Mouse (Mus musculus) frontal cortex, postnatal 36 days (tissue): Measurements from ENCODE around the gene Abat.
A peak's percentile ranks its signal among the peaks of the same experiment; 100 is the strongest.
"Not testable (repeated sequence)": the region's sequence is repeated elsewhere in the genome, so short reads cannot be mapped to it uniquely, and the experiment has no call there.

Source experiments
- DNase-seq, 2 experiments: peaks; one replicate each; pipeline ENCODE4 v3.0.0; 2022; ENCODE audit warnings: low spot score in 2 of 2

Gene Abat

DNA sequence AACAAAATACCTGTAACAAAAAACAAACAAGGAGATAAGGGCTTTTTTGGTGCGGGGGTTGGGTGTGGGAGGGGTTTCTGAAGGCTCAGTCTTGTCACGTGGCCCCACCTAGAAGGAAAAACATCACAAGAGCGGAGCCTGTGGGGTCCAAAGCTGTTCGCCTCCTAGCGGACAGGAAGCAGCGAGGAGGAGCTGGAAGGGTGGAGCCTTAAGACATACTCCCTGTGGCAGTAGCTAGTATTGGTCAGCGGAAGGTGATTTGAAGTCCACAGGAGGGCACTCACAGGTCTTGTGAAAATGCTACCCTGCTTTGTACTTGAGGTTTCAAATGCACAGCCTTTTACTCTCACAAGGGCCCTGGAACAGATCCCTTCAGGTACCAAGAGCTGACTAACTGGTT lies 19.7 kb downstream of the Abat start:
- DNase-seq, result no peak

DNA sequence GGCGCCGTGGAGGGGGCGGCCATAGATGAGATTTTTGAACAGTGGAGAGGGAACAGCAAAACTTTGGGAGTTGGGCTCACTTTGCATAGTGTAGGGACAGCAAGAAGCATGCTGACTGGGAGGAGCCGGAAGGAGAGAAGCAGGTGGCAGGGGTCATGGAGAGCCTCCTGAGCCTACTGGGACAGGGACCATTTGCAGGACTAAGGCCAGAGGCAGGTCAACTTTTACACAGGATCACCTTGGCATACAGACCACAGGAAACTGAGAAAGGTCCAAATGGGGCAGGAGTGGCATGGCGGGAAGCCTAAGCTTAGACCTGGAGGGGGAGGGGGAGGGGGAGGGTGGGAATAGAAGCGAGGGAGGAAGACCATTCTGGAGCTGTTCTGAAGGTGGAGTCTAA lies 20.2 kb downstream of the Abat start:
- no peak for DNase-seq

DNA sequence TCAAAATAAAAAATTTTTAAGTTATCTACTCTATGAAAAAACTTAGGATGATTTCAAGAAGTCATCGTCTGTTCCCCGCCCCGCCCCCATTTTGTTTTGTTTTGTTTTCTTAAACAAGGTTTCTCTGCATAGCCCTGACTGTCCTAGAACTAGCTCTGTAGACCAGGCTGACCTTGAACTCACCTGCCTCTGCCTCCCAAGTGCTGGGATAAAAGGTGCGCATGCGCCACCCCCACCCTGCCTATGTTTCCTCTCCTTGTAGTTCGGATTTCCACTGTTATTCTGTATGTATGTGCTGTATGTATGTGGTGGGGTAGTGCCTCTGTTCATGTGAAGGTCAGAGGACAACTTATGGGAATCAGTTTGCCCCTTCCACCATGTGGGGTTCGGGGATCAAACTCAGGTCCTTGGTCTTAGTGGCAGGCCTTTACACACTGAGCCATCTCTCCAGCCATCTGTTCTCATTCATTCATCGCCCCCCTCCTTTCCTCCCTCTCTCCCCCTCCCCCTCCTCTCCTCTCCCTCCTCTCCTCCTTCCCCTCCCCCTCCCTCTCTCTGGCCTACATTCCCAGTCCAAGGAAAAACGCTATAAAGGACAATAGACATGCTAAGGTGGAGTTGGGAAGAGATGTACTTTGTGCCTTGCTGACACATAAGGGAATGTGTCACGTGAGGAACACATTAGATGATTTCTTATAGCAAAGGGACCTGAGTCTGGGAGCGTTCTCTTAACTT lies 21.4 kb downstream of the Abat start:
- DNase-seq, result no peak

DNA sequence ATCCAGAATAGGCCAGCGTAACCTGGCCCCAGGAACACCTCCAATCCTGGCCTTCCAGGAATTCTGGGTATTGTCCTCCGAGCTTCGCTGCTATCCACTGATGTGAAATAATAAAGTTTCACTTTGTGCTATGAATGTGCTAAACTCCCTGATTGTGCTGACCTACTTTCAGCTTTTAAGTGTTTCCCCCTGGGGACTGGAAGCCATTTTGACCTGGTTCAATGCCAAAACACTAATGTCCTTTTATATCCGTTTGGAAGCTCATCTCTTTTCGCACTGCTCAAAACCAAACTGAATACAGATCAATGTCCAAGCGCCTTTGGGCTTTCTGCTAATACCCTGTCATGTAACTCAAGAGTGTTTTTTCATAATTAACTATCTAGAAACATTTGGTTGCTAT lies 22.2 kb downstream of the Abat start:
- DNase-seq, result no peak

DNA sequence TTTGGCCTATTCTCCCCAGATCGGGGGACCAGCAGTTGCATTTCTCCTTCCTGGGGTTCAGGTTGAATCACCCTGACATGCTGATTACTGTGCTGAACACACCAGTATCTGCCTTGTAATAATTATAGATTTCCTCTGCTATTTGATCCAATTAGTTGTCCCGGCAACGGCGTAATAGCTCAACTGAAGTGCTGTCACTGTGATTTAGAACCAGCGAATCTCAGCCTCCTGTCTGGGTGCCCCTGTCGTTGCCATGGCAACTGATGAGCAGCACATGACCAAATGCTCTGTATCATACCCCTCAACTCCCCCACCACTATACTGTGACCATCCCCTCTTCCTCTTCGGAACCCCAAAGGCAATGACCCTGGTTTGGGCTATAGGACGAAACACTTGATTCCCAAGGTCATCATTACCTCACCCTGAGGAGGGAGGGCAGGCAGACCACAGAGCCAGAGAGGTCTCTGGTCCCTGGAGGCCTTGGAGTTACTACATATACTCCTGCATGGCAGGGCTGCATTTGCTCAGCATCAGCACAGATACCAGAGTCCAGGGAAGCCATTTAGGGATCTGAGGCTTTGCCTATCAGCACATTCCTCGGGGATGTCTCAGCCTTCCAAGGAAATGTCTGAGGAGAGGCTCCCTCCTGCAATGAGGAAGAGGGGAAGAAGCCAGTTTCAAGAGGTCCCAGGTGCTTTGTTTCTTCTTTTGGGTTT lies 26.1 kb downstream of the Abat start:
- peak in 1 of 2 experiments; percentile 20 for DNase-seq

DNA sequence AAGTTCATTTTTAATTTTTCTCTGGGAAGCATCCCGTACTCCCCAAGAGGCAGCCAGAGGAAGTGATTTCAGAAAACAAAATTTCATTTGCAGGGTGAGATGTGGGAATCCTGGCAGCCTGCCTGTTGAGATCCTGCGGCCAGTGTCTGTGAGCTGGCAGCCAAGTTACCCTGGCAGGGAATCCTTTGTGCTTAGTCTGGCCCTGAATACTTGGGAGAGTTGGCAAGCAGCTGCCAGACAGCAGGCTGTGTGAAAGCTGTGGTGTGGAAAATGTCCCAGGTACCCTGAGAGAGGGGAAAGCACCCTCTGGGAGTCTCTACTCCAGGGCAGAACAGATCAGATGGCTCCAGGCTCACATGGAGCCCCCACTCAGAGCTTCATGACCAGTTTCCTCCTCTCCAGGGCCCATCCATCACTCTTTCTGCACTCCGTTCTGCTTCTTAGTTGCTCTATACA lies 27.7 kb downstream of the Abat start:
- DNase-seq, result peak; percentile 79 to 84

DNA sequence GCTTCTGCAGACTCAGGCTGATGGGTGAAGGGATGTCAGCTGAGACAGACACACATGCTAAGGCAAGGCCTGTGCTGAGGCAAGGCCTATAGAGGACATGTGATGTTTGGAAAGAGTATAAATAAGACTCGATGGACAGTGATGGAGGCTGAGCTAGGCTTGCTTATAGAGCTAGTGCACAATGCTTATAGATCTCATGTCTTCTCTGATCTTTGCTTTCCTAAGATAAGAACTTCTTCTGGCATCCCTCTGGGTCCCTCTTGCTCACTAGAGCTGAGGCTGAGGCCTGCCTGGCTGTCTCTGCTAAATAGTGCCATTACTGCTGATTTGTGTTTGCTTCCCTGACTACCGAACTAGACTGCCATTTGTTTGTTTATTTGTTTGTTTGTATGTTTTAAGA lies 34.6 kb downstream of the Abat start:
- DNase-seq, result no peak

DNA sequence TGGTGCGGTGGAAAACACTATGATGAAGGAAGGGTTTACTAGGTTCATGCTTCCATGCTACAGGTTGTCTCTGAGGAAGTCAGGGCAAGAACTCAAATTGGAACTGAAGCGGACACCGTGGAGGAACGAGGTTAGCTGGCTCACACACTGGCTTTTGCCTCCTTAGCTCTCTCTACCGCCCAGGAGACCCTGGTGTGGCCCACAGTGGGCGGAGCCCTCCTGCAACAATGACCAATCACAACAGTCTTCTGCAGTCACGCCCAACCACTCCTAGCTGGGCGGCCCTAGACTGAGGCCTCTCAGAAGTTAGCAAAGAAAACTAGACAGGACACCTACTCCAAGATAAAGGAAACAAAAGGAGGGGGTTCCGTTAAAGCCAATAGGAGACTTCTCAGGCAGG lies 36.3 kb downstream of the Abat start:
- DNase-seq, result no peak

DNA sequence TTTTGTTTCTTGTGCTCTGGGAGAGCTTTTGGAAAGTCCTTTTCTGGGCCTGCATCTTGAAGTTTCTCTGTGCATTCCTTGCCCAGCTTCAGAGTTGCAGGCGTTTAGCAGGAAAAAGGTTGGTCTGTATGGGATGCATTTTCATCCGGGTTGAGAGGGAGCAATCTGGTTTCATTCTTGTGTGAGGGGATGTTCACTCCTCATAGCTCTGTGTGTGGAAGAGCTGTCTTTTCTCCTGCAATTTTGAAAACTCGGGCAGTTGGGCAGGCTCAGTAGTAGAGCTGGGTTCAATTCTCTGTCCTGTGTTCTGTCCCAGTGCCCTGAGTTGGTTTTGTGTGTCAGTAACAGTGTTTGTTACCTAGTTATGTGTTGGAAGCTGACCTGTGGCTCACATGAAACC lies 41.1 kb downstream of the Abat start:
- no peak for DNase-seq

DNA sequence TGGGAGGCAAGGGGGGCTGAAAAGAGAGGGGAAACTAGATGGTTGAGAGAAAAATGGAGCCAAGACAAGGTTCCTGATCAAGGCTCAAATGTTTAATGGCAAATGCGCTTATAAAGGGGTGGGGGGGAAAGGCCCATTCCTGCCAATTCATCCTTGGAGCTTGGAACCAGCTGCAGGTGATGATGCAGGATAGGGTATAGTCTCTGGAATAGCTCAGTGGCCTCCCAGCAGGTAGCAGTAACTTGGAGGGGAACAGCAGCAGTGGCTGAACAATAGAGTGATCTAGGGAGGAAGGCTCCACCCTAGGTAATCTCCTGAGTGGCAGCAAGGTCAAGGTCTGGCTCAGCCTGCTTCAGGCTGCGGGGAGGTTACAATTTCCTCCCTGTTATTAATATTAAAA lies 41.5 kb downstream of the Abat start:
- not testable (repeated sequence) for DNase-seq

DNA sequence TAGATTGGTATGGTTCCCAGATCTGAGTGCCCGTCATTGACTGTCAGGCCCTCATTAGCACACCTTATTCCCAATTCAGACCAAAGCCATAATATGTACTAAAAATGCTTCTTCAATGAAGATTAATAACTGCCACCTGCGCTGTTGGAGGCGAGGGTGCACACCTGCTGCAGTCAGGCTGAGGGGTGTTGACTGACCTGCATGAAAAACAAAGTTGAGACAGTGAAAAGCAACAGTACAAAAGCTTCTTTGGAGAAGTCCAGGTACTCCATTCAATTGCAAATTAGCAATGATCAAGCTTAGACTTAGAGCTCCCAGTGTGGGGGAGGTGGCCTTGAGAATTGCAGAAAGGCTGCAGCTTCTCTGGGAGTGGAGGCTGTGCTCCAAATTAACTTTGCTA lies 42.1 kb downstream of the Abat start:
- DNase-seq, result not testable (repeated sequence)

DNA sequence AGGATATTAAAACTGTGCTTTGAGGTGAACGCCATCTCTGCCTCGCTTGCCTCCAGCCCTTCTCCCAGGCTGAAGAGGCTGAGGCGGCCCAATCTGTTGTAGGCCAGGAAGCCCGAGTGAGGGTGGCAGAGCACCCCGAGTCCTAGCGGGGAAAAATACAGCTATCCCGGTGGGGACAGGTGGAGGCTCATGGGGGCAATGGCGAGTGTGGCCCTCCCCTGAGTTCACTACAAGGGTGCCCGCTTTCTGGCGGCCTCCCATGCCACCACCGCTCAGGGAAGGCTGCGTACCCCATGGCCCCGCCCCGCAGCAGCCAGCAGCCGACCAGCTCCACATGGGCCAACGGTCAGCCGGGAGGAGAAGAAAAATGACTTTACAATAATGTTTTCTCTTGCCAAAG lies 46.9 kb downstream of the Abat start:
- no peak for DNase-seq

DNA sequence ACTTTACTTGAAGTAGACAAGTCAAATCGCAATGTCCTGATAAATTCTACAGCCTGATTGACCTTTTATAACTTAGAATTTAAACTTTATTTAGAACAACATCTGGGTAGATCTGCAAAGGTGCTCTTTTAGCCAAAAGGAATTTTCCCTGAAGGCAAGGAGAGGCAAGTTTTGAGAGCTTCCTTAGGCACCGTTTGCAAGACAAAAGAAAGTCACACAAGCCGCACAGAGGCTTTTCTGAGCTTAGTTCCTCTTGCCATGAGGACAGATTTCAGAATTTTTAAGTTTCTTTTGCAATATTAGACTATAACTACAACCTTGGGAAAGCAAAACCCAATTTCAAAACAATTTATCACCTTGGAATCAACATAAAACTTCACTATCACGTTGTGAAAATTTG lies 47.9 kb downstream of the Abat start:
- not testable (repeated sequence) for DNase-seq

DNA sequence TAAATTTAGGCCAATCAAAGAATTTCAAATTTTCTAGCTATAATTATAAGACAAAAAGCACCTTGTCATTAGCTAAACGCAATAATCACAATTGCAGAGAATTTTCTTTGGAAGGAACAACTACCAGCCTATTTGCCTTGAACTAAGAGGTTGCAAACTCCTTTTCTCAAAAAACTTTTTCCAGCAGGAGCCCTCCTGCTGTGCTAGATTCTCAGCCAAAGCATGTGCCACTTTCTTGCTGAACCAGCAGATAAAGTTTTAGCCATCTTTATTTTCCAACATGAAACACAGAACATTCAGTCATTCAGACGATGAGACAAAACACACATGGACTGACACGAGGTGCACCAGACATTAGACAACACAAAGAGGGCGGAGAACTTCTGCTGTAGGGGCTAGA lies 48.6 kb downstream of the Abat start:
- DNase-seq, result not testable (repeated sequence)

DNA sequence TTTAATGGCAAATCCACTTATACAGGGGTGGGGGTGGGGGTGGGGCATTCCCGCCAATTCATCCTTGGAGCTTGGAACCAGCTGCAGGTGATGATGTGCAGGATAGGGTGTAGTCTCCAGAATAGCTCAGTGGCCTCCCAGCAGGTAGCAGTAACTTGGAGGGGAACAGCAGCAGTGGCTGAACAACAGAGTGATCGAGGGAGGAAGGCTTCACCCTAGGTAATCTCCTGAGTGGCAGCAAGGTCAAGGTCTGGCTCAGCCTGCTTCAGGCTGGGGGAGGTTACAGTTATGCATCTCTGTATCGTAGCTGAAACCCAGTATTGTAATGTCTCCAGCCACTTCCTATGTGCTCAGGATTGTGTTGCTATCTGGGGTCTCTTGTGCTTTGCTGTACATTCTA lies 49.6 kb downstream of the Abat start:
- DNase-seq, result not testable (repeated sequence)

DNA sequence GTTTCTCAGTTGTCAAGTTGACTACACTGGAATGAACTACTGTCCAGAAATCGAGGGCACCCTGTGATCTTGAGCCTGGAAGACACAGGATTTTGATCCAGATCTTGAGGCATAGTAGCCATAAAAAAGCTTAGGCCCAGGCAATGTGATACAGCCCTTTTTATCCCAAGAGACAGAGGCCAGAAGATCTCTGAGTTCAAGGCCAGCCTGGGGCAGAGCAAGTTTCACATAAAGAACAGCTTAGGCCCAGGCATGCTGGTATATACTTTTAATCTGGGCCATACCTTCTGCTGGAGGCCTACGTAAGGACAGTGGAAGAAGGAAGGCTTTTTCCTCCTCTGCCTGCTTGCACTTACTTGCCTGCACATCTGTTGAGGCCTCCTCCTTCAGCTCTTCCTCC lies 51.6 kb downstream of the Abat start:
- DNase-seq, result no peak

DNA sequence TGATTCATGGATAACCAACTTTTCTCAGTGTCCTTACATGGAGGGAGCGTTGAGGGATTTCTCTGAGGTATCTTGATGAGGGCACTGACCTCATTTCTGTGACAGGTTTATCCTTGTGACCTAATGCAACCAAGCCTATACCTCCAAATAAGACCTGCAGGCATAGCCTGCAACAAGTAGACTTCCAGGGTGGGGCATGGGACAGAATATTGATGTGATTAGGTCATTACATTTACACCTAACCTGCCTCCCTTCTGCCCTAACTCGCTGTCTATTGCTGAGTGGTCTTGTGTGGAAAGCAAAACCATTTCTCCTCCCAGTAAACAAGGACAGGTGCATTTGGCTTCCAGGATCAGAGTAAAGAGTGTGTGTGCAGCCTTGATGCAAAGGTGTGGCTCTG lies 52.3 kb downstream of the Abat start:
- DNase-seq, result no peak

DNA sequence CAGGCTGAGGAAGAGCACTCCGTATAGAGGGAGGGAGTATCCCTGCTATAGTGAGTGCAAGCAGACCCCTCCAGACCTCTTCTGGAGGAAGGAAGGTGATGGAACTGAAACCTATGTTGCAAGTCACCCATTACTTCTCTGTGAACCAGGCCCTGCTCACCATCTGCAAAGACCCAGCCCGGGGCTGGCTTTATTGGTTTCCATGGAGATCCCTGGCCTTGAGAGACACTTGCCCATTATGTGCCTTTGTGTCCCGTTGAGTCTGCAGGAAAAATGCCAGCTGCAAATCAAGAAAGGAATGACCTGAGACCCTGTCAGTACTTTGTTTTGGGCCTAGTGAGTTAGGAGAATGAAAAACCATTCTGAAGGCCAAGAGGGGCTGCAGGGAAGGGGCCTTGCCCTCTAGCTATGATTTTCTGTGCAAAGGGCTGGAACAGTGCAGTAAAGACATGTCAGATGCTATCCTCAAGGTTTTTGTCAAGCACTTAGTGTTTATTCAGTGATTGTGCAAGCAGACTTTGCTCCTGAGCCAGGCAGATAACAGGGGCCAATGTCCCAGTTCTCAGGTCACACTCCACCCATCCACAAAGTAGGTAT lies 53.0 kb downstream of the Abat start:
- DNase-seq, result peak in 1 of 2 experiments; percentile 5

DNA sequence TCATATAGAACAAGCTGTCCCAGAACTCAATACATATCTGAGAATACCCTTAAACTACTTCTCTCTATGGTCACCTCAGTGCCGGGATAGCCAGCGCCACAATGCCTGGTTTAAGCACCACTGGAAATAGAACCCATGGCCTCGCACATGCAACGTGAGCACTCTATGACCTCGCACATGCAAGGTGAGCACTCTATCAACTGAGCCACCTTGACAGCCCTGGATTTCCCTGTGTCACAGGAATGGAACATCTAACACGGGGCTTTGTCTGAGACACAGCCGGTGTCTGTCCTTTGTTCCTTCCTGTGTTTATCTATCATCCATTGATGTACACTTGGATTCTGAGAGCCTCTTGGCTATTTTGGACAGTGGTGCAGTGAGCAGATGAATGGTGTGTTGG lies 55.7 kb downstream of the Abat start:
- no peak for DNase-seq

DNA sequence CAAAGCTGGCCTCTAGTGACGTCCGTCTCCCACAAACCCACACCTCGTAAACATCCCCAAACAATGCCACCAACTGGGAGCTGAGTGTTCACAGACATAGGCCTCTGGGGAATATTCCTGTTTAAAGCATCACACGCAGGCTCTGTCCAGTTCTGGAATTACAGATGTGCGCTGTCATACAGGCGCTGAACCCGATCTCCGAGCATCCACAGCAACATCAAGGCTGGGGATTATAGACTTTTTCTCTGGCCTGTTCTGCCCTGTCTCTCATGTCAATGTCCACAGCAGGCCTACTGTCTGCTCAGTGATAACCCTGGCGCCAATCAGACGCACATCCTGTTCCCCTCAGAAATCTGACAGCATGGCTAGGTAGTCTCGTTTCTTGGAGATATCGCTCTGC lies 57.1 kb downstream of the Abat start:
- no peak for DNase-seq

DNA sequence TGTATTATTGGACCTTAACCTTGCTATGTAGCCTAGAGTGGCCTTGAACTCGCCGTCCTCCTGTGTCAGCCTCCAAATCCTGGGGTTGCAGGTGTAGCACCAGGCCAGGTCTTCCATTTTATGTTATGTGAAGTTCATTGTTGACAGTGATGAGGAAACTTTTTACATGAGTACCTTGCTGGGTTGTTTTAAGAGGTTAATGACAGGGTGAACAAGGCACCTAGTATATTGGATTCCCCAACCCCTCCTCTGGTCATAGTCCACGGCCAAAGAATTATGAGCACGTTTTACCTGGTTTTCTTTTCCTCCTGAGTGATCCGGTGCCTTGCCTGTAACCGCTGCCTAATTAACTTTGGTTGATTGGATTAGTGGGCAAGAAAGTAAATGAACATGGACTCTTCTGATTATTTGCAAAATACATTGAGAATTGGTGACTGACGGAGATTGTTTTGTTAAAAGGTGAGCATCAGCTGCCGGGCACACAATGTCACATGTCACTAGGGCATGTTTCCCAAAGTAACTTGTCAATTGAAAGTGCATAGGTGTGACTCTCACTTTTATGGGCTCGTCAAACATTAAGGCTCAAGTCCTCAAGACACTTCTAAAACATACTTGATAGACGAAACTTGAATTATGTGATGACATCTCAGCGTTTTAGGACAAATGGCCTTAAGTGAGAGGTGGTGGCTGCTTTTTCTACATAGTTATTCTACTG lies 57.8 kb downstream of the Abat start:
- DNase-seq, result no peak

DNA sequence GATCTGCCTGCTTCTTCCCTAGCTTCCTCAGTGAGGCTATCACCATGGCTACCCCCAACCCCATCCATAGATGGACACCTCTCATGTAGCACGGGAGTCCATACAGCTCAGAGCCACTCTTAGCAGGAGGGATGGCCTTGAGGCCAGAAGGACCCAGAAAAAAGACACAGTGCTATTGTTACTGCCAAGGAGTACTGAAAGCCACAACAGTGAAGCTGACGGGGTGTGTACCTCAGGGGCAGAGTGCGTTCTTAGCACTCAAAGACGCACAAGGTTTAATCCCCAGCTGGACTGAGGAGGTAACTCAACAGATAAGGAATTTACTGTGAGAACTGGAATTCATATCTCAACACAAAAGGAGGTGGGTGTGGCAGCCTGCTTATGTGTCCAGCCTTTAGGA lies 59.8 kb downstream of the Abat start:
- DNase-seq, result no peak
